9 mouse cellular contexts compared by ENCODE assay signal in the genomic region with DNA sequence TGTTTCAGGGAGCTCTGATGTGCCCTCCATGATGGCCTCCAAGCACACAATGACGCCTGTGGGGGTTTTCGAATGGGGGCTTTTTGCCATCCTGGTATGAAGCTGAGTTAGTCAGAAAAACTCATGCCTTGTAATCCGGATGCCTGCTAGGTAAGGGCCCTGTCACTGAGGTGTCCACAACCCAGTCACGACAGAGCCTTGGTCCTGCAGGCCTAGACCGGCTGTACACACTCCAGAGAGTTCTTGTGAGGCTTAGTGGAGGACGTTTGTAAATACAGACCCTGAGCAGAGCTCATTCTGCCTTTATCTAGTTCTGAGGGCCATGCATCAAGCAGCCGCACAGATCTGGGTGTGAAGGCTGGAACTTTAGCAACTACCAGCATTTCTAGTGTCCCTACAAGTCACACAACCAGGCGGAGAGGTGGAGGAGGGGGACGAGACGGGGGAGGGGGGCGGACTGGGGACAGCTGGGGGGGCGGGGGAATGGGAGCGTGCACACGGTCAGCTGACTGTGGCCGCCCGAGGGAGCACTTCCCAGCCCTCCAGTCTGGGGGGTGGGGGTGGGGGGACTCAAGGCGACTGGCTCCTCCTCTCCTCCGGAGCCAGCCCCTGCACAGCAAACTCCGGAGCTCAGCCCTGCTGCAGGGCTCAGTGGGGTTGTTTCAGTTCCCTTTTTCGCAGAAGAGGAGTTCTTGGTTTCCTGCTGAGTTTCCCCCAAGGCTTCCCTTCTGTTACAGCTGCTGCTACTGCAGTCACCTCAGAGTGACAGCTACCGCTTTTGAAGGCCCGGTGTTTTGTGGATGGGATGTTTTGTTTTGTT. TPM values are rescaled to one million over a fixed set of nuclear protein-coding genes. Genes with fewer than 3 reads are reported as not detected.
DNase-seq lines count a peak whose midpoint lies in the region; ATAC-seq and TF ChIP-seq lines count a peak whose summit lies in the region.
"Had no signal": no experiment of that assay in that cellular context is flagged by ENCODE, and none has a peak within 500 bp of the region (broad histone marks: within the 10 kb centered on the region; RNA-seq: fewer than 3 reads in every experiment).

No protein-coding gene starts in this region.

- H3K36me3 ChIP-seq in erythroblast, embryonic 14.5 days (ENCODE audit: control insufficient read depth), result no peaks in the 10 kb centered on the region
- H3K36me3 ChIP-seq in kidney, adult 2 months (ENCODE audit: control insufficient read depth, insufficient read depth, low read length), result no peaks in the 10 kb centered on the region
- H3K36me3 ChIP-seq in liver, embryonic 13.5 days, result no peaks in the 10 kb centered on the region
- H3K36me3 ChIP-seq in stomach, embryonic 14.5 days (ENCODE audit: control insufficient read depth, insufficient read depth, low read length), result no peaks in the 10 kb centered on the region

- H3K4me1 ChIP-seq in erythroblast, embryonic 14.5 days (ENCODE audit: control insufficient read depth), result peaks cover 10% of the 10 kb centered on the region
- 0 out of 2 replicates have a peak, but pooled peaks cover 6% of the 10 kb centered on the region for H3K4me1 ChIP-seq in kidney, adult 2 months (ENCODE audit: control insufficient read depth, insufficient read depth, low read length)
- peaks cover 21% of the 10 kb centered on the region for H3K4me1 ChIP-seq in liver, embryonic 13.5 days (replicated peaks)
- 0 out of 2 replicates have a peak, but pooled peaks cover 5% of the 10 kb centered on the region for H3K4me1 ChIP-seq in stomach, embryonic 14.5 days (ENCODE audit: control insufficient read depth, insufficient read depth, low read length)

- TF ChIP-seq CTCF in kidney, adult 2 months (conservative IDR thresholded peaks at IDR 0.05; ENCODE audit: insufficient read depth, insufficient read length, low read depth, low read length), result no peak

- H3K9me3 ChIP-seq in erythroblast, embryonic 14.5 days (ENCODE audit: control insufficient read depth, low read length), result no peaks in the 10 kb centered on the region
- H3K9me3 ChIP-seq in liver, embryonic 13.5 days (replicated peaks), result no peaks in the 10 kb centered on the region
- no peaks in the 10 kb centered on the region for H3K9me3 ChIP-seq in stomach, embryonic 14.5 days (ENCODE audit: control insufficient read depth, low read depth, low read length)

- TF ChIP-seq POLR2A in kidney, adult 2 months (IDR thresholded peaks at IDR 0.05; ENCODE audit: low read depth, low read length), result no peak

- ATAC-seq in erythroblast, adult 5-6 weeks (replicated peaks; ENCODE audit: low FRiP score, poor library complexity, severe bottlenecking), result no peak
- peak; percentile 86 for ATAC-seq in liver, embryonic 13.5 days (ENCODE audit: low read depth)
- peak; percentile 91 for ATAC-seq in stomach, embryonic 14.5 days (ENCODE audit: insufficient number of reproducible peaks, insufficient read depth, low FRiP score, low read depth)
- ATAC-seq: Patski had no signal

- peak overlapping the region; percentile 63 for H3K4me2 ChIP-seq in liver, embryonic 13.5 days
- peak overlapping the region; percentile 33 for H3K4me2 ChIP-seq in stomach, embryonic 14.5 days (replicated peaks; ENCODE audit: low read depth, low read length)

- peak overlapping the region; percentile 36 for H3K4me3 ChIP-seq in erythroblast, embryonic 14.5 days (replicated peaks)
- H3K4me3 ChIP-seq in kidney, adult 2 months (ENCODE audit: insufficient read depth, low read depth, low read length), result peak overlapping the region; percentile 3; the same call in 1 of the 2 replicates
- peak overlapping the region; percentile 36 for H3K4me3 ChIP-seq in liver, embryonic 13.5 days (replicated peaks)
- peak overlapping the region; percentile 20; the same call in 1 of the 2 replicates for H3K4me3 ChIP-seq in stomach, embryonic 14.5 days (ENCODE audit: low read depth, low read length)

- 0 out of 2 replicates have a peak, but pooled peaks cover under 1% of the 10 kb centered on the region for H3K27me3 ChIP-seq in erythroblast, embryonic 14.5 days (ENCODE audit: control insufficient read depth)
- no peaks in the 10 kb centered on the region for H3K27me3 ChIP-seq in kidney, adult 2 months (replicated peaks; ENCODE audit: control insufficient read depth, insufficient read depth, low read length)
- no peaks in the 10 kb centered on the region for H3K27me3 ChIP-seq in liver, embryonic 13.5 days
- no peaks in the 10 kb centered on the region for H3K27me3 ChIP-seq in stomach, embryonic 14.5 days (ENCODE audit: control insufficient read depth, insufficient read depth, low read length)
- H3K27me3 ChIP-seq: Patski had no signal

- 11% methylated on average over 22 of the region's 22 CpGs for WGBS in kidney, adult 2 months
- WGBS in liver, embryonic 13.5 days (ENCODE audit: insufficient replicate concordance), result 7% methylated on average over 22 of the region's 22 CpGs
- 7% methylated on average over 20 of the region's 22 CpGs for WGBS in stomach, embryonic 14.5 days

- peak overlapping the region; percentile 52 for H3K9ac ChIP-seq in liver, embryonic 13.5 days
- 0 out of 2 replicates have a peak overlapping the region, but pooled peaks have one; percentile 10 for H3K9ac ChIP-seq in stomach, embryonic 14.5 days (replicated peaks; ENCODE audit: low read depth, low read length)

- peak; percentile 71 for DNase-seq in embryo, embryonic 11.5 days (ENCODE audit: low read depth, low spot score)
- DNase-seq in heart, adult 8-10 months (ENCODE audit: low spot score), result peak; percentile 77
- peak; percentile 76 for DNase-seq in kidney, adult 2 months
- DNase-seq in liver, embryonic 13.5 days, result peak; percentile 56
- DNase-seq in naive thymus-derived CD4-positive, alpha-beta T cell, adult 2 months (ENCODE audit: low read depth), result peak; percentile 76

- H3K27ac ChIP-seq in kidney, adult 2 months (ENCODE audit: insufficient read depth, low read depth, low read length), result peak overlapping the region; percentile 5; the same call in 1 of the 2 replicates
- H3K27ac ChIP-seq in liver, embryonic 13.5 days, result peak overlapping the region; percentile 73
- H3K27ac ChIP-seq in stomach, embryonic 14.5 days (ENCODE audit: low read length), result peak overlapping the region; percentile 90

RNA-seq across cellular contexts. Expression of gene Ninj2, which starts 19.0 kb away (rescaled TPM):
- polyA plus RNA-seq in erythroblast, embryonic 14.5 days (2012), result not detected in 2 replicates
- total RNA-seq in erythroblast, adult 5-6 weeks (2015; ENCODE audit: low replicate concordance), result 6.7 and 8.1 TPM in 2 replicates
- total RNA-seq in erythroblast, adult 5-6 weeks (2017; ENCODE audit: low replicate concordance), result not detected in 2 replicates
- total RNA-seq in heart, adult 8-10 months (2022), result not detected
- polyA plus RNA-seq in kidney, adult 2 months (2012; rRNA removed), result not detected in 2 replicates
- polyA plus RNA-seq in liver, embryonic 13.5 days (2015; fragmentation: Nextera tagmentation; extraction: Ambion mirVana), result not detected in 2 replicates
- not detected in 2 replicates for polyA plus RNA-seq in stomach, embryonic 14.5 days (2014; fragmentation: Nextera tagmentation; extraction: Ambion mirVana)

Comparison
In these comparisons a context has a peak if more than half of its experiments do, and no peak if none do; other contexts are left out.
1. H3K27ac ChIP-seq: peak in every context shown above with its lines; median percentile 90 in stomach, embryonic 14.5 days; 73 in liver, embryonic 13.5 days; 5 in kidney, adult 2 months.